Mouse (Mus musculus) G1E-ER4 (cell line): ENCODE measurements around the gene Setd1b. TPM values are rescaled to one million over a fixed set of nuclear protein-coding genes. Genes with fewer than 3 reads are reported as not detected.

ENCODE experiments used
- GATA1 ChIP-seq: IDR thresholded peaks from one replicate; pipeline ENCODE4 v1.8.0; 2012; ENCODE audit warnings: low read length, inconsistent platforms
- polyA plus RNA-seq: library from polyadenylated mRNA; stranded (reverse); fragments of >175 nt; gene quantifications from 2 replicates; pipeline ENCODE4 v1.2.3, GENCODE M21; 2012

Setd1b gene
- polyA plus RNA-seq, 1 experiment, result 85.4 TPM

DNA sequence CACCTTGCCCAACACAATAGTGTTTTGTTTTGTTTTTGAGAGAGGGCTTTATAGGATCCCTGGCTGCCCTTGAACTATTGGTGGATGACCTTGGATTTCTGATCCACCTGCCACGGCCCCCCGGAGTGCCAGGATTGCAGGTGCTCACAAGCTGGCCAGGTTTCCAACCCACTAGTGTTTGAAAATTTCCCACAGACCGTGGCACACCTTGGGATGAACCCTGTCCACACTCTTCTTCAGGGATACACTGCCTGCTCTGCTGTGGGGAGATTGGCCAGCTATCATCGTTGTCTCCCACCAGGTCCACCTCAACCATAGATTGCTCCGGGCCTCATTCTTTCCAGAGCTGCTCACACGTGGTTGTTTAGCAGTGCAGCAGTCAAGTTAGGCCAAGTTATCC, 52.9 kb downstream of the Setd1b start:
- TF ChIP-seq GATA1, result no peak

DNA sequence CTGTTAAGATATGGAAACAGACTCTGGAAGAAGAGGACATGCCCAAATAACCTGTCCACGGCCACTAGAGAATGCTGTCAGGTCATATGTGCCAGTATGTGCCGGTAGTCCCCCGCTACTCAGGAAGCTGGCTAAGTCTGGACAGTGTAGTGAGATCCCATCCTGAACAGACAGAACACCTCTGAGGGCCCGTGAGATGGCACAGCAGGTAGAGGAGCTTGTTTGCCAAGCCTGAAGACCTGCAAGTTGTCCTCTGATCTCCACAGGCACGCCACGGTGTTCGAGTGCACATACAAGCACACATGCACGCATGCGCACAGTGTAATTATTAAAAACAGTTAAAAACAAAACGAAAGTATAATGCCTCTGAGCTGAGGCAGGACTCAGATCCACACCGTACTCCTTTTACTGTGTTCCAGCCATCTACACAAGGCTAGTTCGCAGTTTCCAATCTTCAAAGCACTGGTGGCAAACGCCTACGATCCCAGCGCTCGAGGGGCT, 53.6 kb downstream of the Setd1b start:
- TF ChIP-seq GATA1, result no peak

DNA sequence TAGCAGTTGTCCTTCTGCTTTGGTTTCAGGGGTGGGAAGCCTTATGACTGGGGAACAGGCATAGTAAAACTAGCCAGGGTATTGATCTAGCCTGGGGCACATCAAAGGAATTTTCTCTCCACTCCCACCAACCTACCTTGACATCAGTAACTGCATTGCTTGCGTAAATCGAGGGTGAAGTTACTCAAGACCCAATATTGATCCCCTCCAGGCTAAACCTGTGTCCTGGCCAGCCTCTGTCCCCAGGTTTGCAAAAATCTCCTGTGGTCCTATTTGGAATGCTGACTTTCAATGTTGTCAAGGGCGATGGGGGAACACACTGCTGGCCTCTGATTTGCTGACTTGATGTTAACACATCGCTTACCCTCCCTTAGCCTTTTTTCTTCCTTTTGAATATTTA, 54.8 kb downstream of the Setd1b start:
- no peak for TF ChIP-seq GATA1

GRCm38 (mm10) chr5:123198523-123198922, 56.5 kb downstream of the Setd1b start:
- no peak for TF ChIP-seq GATA1

GRCm38 (mm10) chr5:123201523-123201892, 59.5 kb downstream of the Setd1b start:
- no peak for TF ChIP-seq GATA1

DNA sequence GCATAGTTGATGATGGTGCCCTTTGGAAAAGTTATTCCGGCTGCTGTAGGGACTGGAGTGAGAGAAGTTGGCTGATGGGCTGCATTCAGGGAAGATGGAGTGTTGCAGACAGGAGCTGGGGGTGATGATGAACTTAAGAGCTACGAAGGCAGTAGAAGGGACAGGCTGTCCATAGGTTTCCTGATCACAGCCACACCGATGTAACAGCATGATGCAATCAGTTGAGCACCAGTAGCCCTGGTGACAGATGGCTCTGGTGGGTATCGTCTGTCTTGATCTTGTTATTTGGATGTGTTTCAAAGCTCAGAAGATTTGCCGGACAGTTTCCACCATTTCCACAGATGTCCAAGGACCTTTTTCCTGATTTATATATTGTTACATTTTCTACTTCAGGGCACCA, 60.0 kb downstream of the Setd1b start:
- TF ChIP-seq GATA1, result no peak

Other genes with a start within 250 kb of the Setd1b start
- 61.6 and 64.2 TPM in 2 replicates for gene Kdm2b, start 152.4 kb upstream of the Setd1b start, polyA plus RNA-seq
- 12.9 and 17.5 TPM in 2 replicates for gene Orai1, start 127.1 kb upstream of the Setd1b start, polyA plus RNA-seq
- not detected in 2 replicates for gene Morn3, start 95.2 kb upstream of the Setd1b start, polyA plus RNA-seq
- 3.2 and 6.0 TPM in 2 replicates for gene Tmem120b, start 73.8 kb upstream of the Setd1b start, polyA plus RNA-seq
- gene Rhof, start 9.5 kb upstream of the Setd1b start, polyA plus RNA-seq, result 0.93 and 1.1 TPM in 2 replicates
- gene Psmd9, start 27.2 kb downstream of the Setd1b start, polyA plus RNA-seq, result 80.0 and 104 TPM in 2 replicates
- not detected in 2 replicates for gene Hpd, start 40.5 kb downstream of the Setd1b start, polyA plus RNA-seq
- gene Wdr66, start 109.9 kb downstream of the Setd1b start, polyA plus RNA-seq, result 0.01 TPM in 1 of 2 replicates, not detected in the other
- 47.9 and 49.2 TPM in 2 replicates for gene Bcl7a, start 201.6 kb downstream of the Setd1b start, polyA plus RNA-seq